In genomic region chr2:105799840-105800239, GRCm38 (mm10) we compare ENCODE assay signal across 10 mouse cellular contexts.
DNase-seq lines count a peak whose midpoint lies in the region; ATAC-seq lines count a peak whose summit lies in the region.
"Had no signal": no experiment of that assay in that cellular context is flagged by ENCODE, and none has a peak within 500 bp of the region (broad histone marks: within the 10 kb centered on the region; RNA-seq: fewer than 3 reads in every experiment).

No protein-coding gene starts in this region.

- DNase-seq in hindbrain, embryonic 11.5 days (ENCODE audit: low spot score), result peak; percentile 25
- DNase-seq in right cerebral cortex, postnatal 14 days, result peak; percentile 7
- DNase-seq in right cerebral cortex, postnatal 25 days, result no peak
- peak; percentile 94 to 95 for DNase-seq in cerebellum, postnatal 10 days
- DNase-seq in splenic B cell, adult 2 months (ENCODE audit: low read depth, low spot score), result peak; percentile 17
- no peak for DNase-seq in gastrocnemius, postnatal 14 days
- DNase-seq in gastrocnemius, postnatal 36 days, result no peak
- DNase-seq: gastrocnemius, postnatal 10 days; liver, embryonic 13.5 days had no signal

- no peaks in the 10 kb centered on the region for H3K36me3 ChIP-seq in hindbrain, embryonic 11.5 days (ENCODE audit: control insufficient read depth, insufficient read depth, low read length)
- H3K36me3 ChIP-seq in hindbrain, embryonic 13.5 days, result no peaks in the 10 kb centered on the region
- no peaks in the 10 kb centered on the region for H3K36me3 ChIP-seq in splenic B cell, adult 2 months (ENCODE audit: control insufficient read depth, insufficient read depth, low read length, poor library complexity, severe bottlenecking)
- H3K36me3 ChIP-seq: liver, embryonic 13.5 days had no signal

- H3K4me1 ChIP-seq in hindbrain, embryonic 11.5 days (replicated peaks; ENCODE audit: control insufficient read depth, insufficient read depth, low read length), result no peaks in the 10 kb centered on the region; the same call in 1 of the 2 replicates
- 0 out of 2 replicates have a peak, but pooled peaks cover 5% of the 10 kb centered on the region for H3K4me1 ChIP-seq in hindbrain, embryonic 13.5 days (replicated peaks)

- H3K9me3 ChIP-seq in hindbrain, embryonic 11.5 days (ENCODE audit: control insufficient read depth, low read length), result no peaks in the 10 kb centered on the region
- H3K9me3 ChIP-seq in hindbrain, embryonic 13.5 days, result no peaks in the 10 kb centered on the region
- H3K9me3 ChIP-seq: liver, embryonic 13.5 days had no signal

- WGBS in hindbrain, embryonic 11.5 days, result 77% methylated on average over 2 of the region's 2 CpGs
- 67% methylated on average over 2 of the region's 2 CpGs for WGBS in hindbrain, embryonic 13.5 days

- no peak overlapping the region for H3K4me2 ChIP-seq in hindbrain, embryonic 11.5 days (replicated peaks; ENCODE audit: low read depth, low read length)
- no peak overlapping the region for H3K4me2 ChIP-seq in hindbrain, embryonic 13.5 days
- H3K4me2 ChIP-seq: liver, embryonic 13.5 days had no signal

- intact Hi-C loops in gastrocnemius, postnatal 14 days (cut with DNase I; ENCODE audit: low total_unique reads), result no loop called here
- intact Hi-C loops in gastrocnemius, postnatal 36 days (cut with DNase I), result no loop called here

- H3K9ac ChIP-seq in hindbrain, embryonic 11.5 days (ENCODE audit: low read depth, low read length), result no peak overlapping the region
- no peak overlapping the region for H3K9ac ChIP-seq in hindbrain, embryonic 13.5 days
- H3K9ac ChIP-seq: liver, embryonic 13.5 days had no signal

- no peak for ATAC-seq in hindbrain, embryonic 11.5 days (ENCODE audit: low FRiP score)
- no peak for ATAC-seq in hindbrain, embryonic 13.5 days (ENCODE audit: low FRiP score)

- no peak overlapping the region for H3K27ac ChIP-seq in hindbrain, embryonic 11.5 days (ENCODE audit: low read depth, low read length)
- H3K27ac ChIP-seq in hindbrain, embryonic 13.5 days, result no peak overlapping the region
- H3K27ac ChIP-seq: liver, embryonic 13.5 days had no signal

- H3K27me3 ChIP-seq in hindbrain, embryonic 11.5 days (ENCODE audit: control insufficient read depth, insufficient read depth, low read length), result no peaks in the 10 kb centered on the region
- no peaks in the 10 kb centered on the region for H3K27me3 ChIP-seq in hindbrain, embryonic 13.5 days
- H3K27me3 ChIP-seq in splenic B cell, adult 2 months (ENCODE audit: control insufficient read depth, insufficient read depth, low read length, poor library complexity, severe bottlenecking), result no peaks in the 10 kb centered on the region
- H3K27me3 ChIP-seq: liver, embryonic 13.5 days had no signal

- H3K4me3 ChIP-seq in hindbrain, embryonic 11.5 days (ENCODE audit: low read depth, low read length), result no peak overlapping the region
- no peak overlapping the region for H3K4me3 ChIP-seq in hindbrain, embryonic 13.5 days
- H3K4me3 ChIP-seq: liver, embryonic 13.5 days had no signal

Comparison
In these comparisons a context has a peak if more than half of its experiments do, and no peak if none do; other contexts are left out.
1. DNase-seq: peak in hindbrain, embryonic 11.5 days (single experiment), right cerebral cortex, postnatal 14 days (single experiment), cerebellum, postnatal 10 days (2 of 2) and splenic B cell, adult 2 months (single experiment); none in right cerebral cortex, postnatal 25 days (single experiment), gastrocnemius, postnatal 14 days (single experiment) and gastrocnemius, postnatal 36 days (0 of 2).